Comparison of ENCODE assay signal across 17 mouse cellular contexts in genomic region chr17:6986118-6986517, GRCm38 (mm10). TPM values are rescaled to one million over a fixed set of nuclear protein-coding genes. Genes with fewer than 3 reads are reported as not detected.
"Had no signal": no experiment of that assay in that cellular context is flagged by ENCODE, and none has a peak within 500 bp of the region (broad histone marks: within the 10 kb centered on the region; RNA-seq: fewer than 3 reads in every experiment).

No protein-coding gene starts in this region.

RNA-seq across cellular contexts. Expression of gene Gm49721, which starts 7.4 kb away (rescaled TPM):
- total RNA-seq: megakaryocyte-erythroid progenitor cell, adult 5-6 weeks had no signal
- polyA plus RNA-seq: liver, embryonic 15.5 days; midbrain, embryonic 14.5 days; neural tube, embryonic 14.5 days; spleen, adult 2 months had no signal

RNA-seq across cellular contexts. Expression of gene Gm1604a, which starts 39.2 kb away (rescaled TPM):
- total RNA-seq: neutrophil, adult 5-6 weeks had no signal
- polyA plus RNA-seq: liver, embryonic 13.5 days; lung, adult 2 months; lung, embryonic 15.5 days; lung, postnatal 0 days; midbrain, embryonic 10.5 days; midbrain, embryonic 12.5 days; midbrain, embryonic 14.5 days; neural tube, embryonic 12.5 days; neural tube, embryonic 14.5 days; spleen, adult 2 months; stomach, embryonic 15.5 days; stomach, postnatal 0 days; testis, adult 2 months; urinary bladder, adult 2 months had no signal
